Mouse (Mus musculus) embryo, embryonic 9.5 days (tissue): Measurements from ENCODE around the gene Msx1.
A peak's percentile ranks its signal among the peaks of the same experiment; 100 is the strongest.

Source experiments
- DNase-seq: peaks from one replicate; pipeline ENCODE4 v3.0.0-alpha.2; 2017; ENCODE audit errors: extremely low spot score

The Msx1 gene

GRCm38 (mm10) chr5:37826706-37827625 is 2.6 kb upstream of the Msx1 start:
- peak; percentile 85 for DNase-seq

GRCm38 (mm10) chr5:37825611-37826445 is 1.4 kb upstream of the Msx1 start:
- DNase-seq: peak; percentile 70

GRCm38 (mm10) chr5:37825111-37825600 is 773 bp upstream of the Msx1 start:
- peak; percentile 51 for DNase-seq

- DNase-seq: no peak
Measured at GRCm38 (mm10) chr5:37823721-37824460, 492 bp downstream of the Msx1 start.

- DNase-seq: peak; percentile 55
Measured at GRCm38 (mm10) chr5:37822791-37823720, 1.3 kb downstream of the Msx1 start.

GRCm38 (mm10) chr5:37822116-37822707 is 2.2 kb downstream of the Msx1 start:
- peak; percentile 28 for DNase-seq

- peak; percentile 62 for DNase-seq
Measured at GRCm38 (mm10) chr5:37821111-37821601, 3.2 kb downstream of the Msx1 start.

GRCm38 (mm10) chr5:37820689-37821088 is 3.7 kb downstream of the Msx1 start:
- DNase-seq: peak; percentile 50

GRCm38 (mm10) chr5:37819971-37820370 is 4.4 kb downstream of the Msx1 start:
- DNase-seq: peak; percentile 28

- DNase-seq: peak; percentile 22
Measured at GRCm38 (mm10) chr5:37819541-37819940, 4.8 kb downstream of the Msx1 start.

- no peak for DNase-seq
Measured at GRCm38 (mm10) chr5:37818533-37819215, 5.7 kb downstream of the Msx1 start.

GRCm38 (mm10) chr5:37817658-37818532 is 6.5 kb downstream of the Msx1 start:
- peak; percentile 58 for DNase-seq

GRCm38 (mm10) chr5:37816907-37817657 is 7.3 kb downstream of the Msx1 start:
- DNase-seq: peak; percentile 82

- DNase-seq: no peak
Measured at GRCm38 (mm10) chr5:37815909-37816308, 8.5 kb downstream of the Msx1 start.

- no peak for DNase-seq
Measured at GRCm38 (mm10) chr5:37814169-37814568, 10.2 kb downstream of the Msx1 start.

- DNase-seq: no peak
Measured at GRCm38 (mm10) chr5:37805291-37805690, 19.1 kb downstream of the Msx1 start.

- DNase-seq: no peak
Measured at GRCm38 (mm10) chr5:37804512-37805118, 19.8 kb downstream of the Msx1 start.
